Mouse (Mus musculus) adrenal gland, postnatal 4 days (tissue): Measurements from ENCODE around the gene Avp. TPM values are rescaled to one million over a fixed set of nuclear protein-coding genes. Genes with fewer than 3 reads are reported as not detected.
"Not testable (repeated sequence)": the region's sequence is repeated elsewhere in the genome, so short reads cannot be mapped to it uniquely, and the experiment has no call there.

Source experiments
- DNase-seq, 2 experiments: peaks; one replicate each; pipeline ENCODE4 v3.0.0; 2021 to 2022; ENCODE audit warnings: low spot score in 2 of 2, mixed read lengths in 2 of 2
- long read RNA-seq, 2 experiments: library from polyadenylated mRNA; stranded (forward); transcript quantifications; one replicate each; pipeline ENCODE4 v2.0.0; 2021
- total RNA-seq, 2 experiments: library from RNA; stranded (reverse); gene quantifications; 2 replicates each; pipeline ENCODE4 v1.2.3; 2021

The Avp gene
- total RNA-seq, result not detected
- long read RNA-seq, experiment 1, result 0 reads
- long read RNA-seq, experiment 2, result 0 reads

GRCm38 (mm10) chr2:130582552-130582951 is at the start of gene Avp:
TSS of gene Avp (minus strand) at chr2:130582554.
- DNase-seq, result no peak

- peak; percentile 82 to 83 for DNase-seq
Observed at GRCm38 (mm10) chr2:130629839-130630203, 47.5 kb upstream of the Avp start, which contains the start of the genes Fastkd5 and Ubox5. TSS of gene Fastkd5 (minus strand) at chr2:130630027. TSS of gene Ubox5 (minus strand) at chr2:130630038.

GRCm38 (mm10) chr2:130629080-130629838 is 46.9 kb upstream of the Avp start:
- DNase-seq, result no peak

GRCm38 (mm10) chr2:130628424-130628823 is 46.1 kb upstream of the Avp start:
- no peak for DNase-seq

- no peak for DNase-seq
Observed at GRCm38 (mm10) chr2:130618972-130619371, 36.6 kb upstream of the Avp start.

GRCm38 (mm10) chr2:130613091-130613490 is 30.7 kb upstream of the Avp start:
- no peak for DNase-seq

GRCm38 (mm10) chr2:130602195-130602594 is 19.8 kb upstream of the Avp start:
- no peak for DNase-seq

GRCm38 (mm10) chr2:130598399-130598798 is 16.0 kb upstream of the Avp start:
- no peak for DNase-seq

- DNase-seq, result no peak
Observed at GRCm38 (mm10) chr2:130597601-130598010, 15.3 kb upstream of the Avp start.

GRCm38 (mm10) chr2:130595596-130595995 is 13.2 kb upstream of the Avp start:
- DNase-seq, result no peak

GRCm38 (mm10) chr2:130591016-130591415 is 8.7 kb upstream of the Avp start:
- no peak for DNase-seq

- DNase-seq, result no peak
Observed at GRCm38 (mm10) chr2:130589761-130590160, 7.4 kb upstream of the Avp start.

- DNase-seq, result no peak
Observed at GRCm38 (mm10) chr2:130589157-130589556, 6.8 kb upstream of the Avp start.

- DNase-seq, result no peak
Observed at GRCm38 (mm10) chr2:130588373-130588772, 6.0 kb upstream of the Avp start.

GRCm38 (mm10) chr2:130586016-130586415 is 3.7 kb upstream of the Avp start:
- no peak for DNase-seq

- DNase-seq, result no peak
Observed at GRCm38 (mm10) chr2:130583902-130584560, 1.7 kb upstream of the Avp start.

- no peak for DNase-seq
Observed at GRCm38 (mm10) chr2:130581201-130581600, 1.2 kb downstream of the Avp start.

GRCm38 (mm10) chr2:130579791-130580190 is 2.6 kb downstream of the Avp start:
- DNase-seq, result no peak

- peak; percentile 39 to 41 for DNase-seq
Observed at GRCm38 (mm10) chr2:130578148-130578547, 4.2 kb downstream of the Avp start.

- DNase-seq, result no peak
Observed at GRCm38 (mm10) chr2:130577632-130578031, 4.7 kb downstream of the Avp start.

- no peak for DNase-seq
Observed at GRCm38 (mm10) chr2:130577021-130577420, 5.3 kb downstream of the Avp start.

- DNase-seq, result not testable (repeated sequence)
Observed at GRCm38 (mm10) chr2:130576564-130576963, 5.8 kb downstream of the Avp start.
